Mouse (Mus musculus) right cerebral cortex, adult 2 months (tissue): ENCODE results near the gene Hspb9.

Source experiments
- DNase-seq, 2 experiments: peaks; one replicate each; pipeline ENCODE4 v3.0.0; 2021 to 2022; ENCODE audit warnings: low spot score in 2 of 2

Gene Hspb9

GRCm38 (mm10) chr11:100705095-100705747 lies 8.4 kb upstream of the Hspb9 start:
- no peak for DNase-seq

GRCm38 (mm10) chr11:100709201-100709810 lies 4.3 kb upstream of the Hspb9 start:
- no peak for DNase-seq

- DNase-seq = no peak
Observed at GRCm38 (mm10) chr11:100710528-100710927, 3.1 kb upstream of the Hspb9 start.

- no peak for DNase-seq
Observed at GRCm38 (mm10) chr11:100710977-100711376, 2.7 kb upstream of the Hspb9 start.

GRCm38 (mm10) chr11:100711783-100712615 lies 1.7 kb upstream of the Hspb9 start, which contains the start of gene Kat2a:
Gene Kat2a, minus strand, starts transcription at chr11:100712465.
- peak; percentile 82 to 83 for DNase-seq

- no peak for DNase-seq
Observed at GRCm38 (mm10) chr11:100713174-100713573, 476 bp upstream of the Hspb9 start.

GRCm38 (mm10) chr11:100714534-100714915 lies 875 bp downstream of the Hspb9 start:
- peak; percentile 88 to 89 for DNase-seq

- no peak for DNase-seq
Observed at GRCm38 (mm10) chr11:100714948-100715347, 1.3 kb downstream of the Hspb9 start.

GRCm38 (mm10) chr11:100716649-100717048 lies 3.0 kb downstream of the Hspb9 start:
- peak in 1 of 2 experiments; percentile 57 for DNase-seq

GRCm38 (mm10) chr11:100718462-100718861 lies 4.8 kb downstream of the Hspb9 start:
- DNase-seq = no peak

- DNase-seq = no peak
Observed at GRCm38 (mm10) chr11:100718866-100719265, 5.2 kb downstream of the Hspb9 start.

- peak in 1 of 2 experiments; percentile 47 for DNase-seq
Observed at GRCm38 (mm10) chr11:100719312-100719711, 5.7 kb downstream of the Hspb9 start.

GRCm38 (mm10) chr11:100719893-100720292 lies 6.2 kb downstream of the Hspb9 start:
- no peak for DNase-seq

GRCm38 (mm10) chr11:100720345-100720744 lies 6.7 kb downstream of the Hspb9 start:
- peak; percentile 47 to 50 for DNase-seq

GRCm38 (mm10) chr11:100721254-100721653 lies 7.6 kb downstream of the Hspb9 start:
- DNase-seq = no peak

- no peak for DNase-seq
Observed at GRCm38 (mm10) chr11:100721776-100722492, 8.3 kb downstream of the Hspb9 start.

GRCm38 (mm10) chr11:100722493-100723028 lies 8.9 kb downstream of the Hspb9 start:
- DNase-seq = no peak

- no peak for DNase-seq
Observed at GRCm38 (mm10) chr11:100724919-100725512, 11.4 kb downstream of the Hspb9 start.

GRCm38 (mm10) chr11:100727201-100727600 lies 13.6 kb downstream of the Hspb9 start:
- DNase-seq = no peak

GRCm38 (mm10) chr11:100728601-100729000 lies 15.0 kb downstream of the Hspb9 start:
- DNase-seq = no peak

- DNase-seq = no peak
Observed at GRCm38 (mm10) chr11:100729976-100730375, 16.3 kb downstream of the Hspb9 start.
